Mouse (Mus musculus): Measurements from ENCODE around the gene Krtap4-7.
"Not testable (repeated sequence)": the region's sequence is repeated elsewhere in the genome, so short reads cannot be mapped to it uniquely, and the experiment has no call there.

Krtap4-7 gene

DNA sequence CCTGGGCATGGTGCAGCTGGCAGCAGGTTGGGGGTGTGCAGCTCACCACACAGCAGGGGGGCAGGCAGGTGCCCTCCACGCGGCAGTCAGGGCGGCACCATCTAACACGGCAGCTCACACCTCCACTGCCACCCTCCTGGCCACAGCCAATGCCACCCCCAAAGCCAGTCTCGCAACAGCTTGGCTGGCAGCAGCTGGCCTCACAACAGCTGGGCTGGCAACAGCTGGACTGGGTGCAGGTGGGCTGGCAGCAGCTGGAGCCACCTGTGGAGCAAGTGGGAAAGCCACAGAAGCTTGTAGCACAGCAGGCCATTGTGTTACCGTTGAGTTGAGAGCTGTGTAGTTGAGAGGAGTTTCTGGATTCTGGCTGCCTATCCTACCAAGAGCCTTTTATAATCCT lies 46.1 kb downstream of the Krtap4-7 start, which contains the start of gene Krtap9-3:
TSS of gene Krtap9-3 (minus strand) at position 364 of the 400 bp plus-strand sequence.
- DNase-seq (ENCODE audit: low read depth), result not testable (repeated sequence)

All from c-Kit-positive CD71-negative TER-119-negative erythroid progenitor cells, embryonic 14.5 days (primary cell).